Mouse (Mus musculus) left cerebral cortex, adult 11 months (tissue): ENCODE results near the gene Lbx1.

Source experiments
- DNase-seq: peaks from one replicate; pipeline ENCODE4 v3.0.0; 2022; ENCODE audit warnings: low spot score

Gene Lbx1

DNA sequence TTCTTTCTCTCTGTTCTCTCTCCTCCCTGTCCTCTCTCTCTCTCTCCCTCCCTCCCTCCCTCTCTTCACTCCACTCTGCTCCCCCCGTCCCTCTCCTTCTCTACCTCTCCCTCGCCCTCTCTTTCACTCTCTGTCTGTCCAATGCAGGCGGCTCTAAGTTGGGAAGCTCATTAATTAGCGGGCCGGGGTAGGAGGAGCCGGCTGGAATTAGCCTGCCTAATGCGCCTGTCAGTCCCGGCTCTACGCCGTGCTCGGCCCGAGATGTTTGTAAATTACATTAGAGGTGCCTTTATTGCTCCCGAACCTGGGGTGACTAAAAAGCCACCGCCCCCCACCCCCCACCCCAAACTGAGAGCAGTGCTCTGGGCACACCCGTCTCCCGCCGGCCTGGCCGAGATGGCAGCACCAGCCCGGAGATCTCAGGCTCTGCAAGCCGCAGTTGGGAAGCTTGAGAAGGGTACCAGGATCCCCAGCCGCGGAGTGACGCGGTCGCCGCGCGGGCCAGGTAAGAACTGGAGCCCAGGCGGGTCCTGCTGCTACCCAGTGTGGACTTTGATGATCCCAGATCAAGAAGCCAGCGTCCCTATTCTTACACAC lies at the start of gene Lbx1:
TSS of gene Lbx1 (minus strand) at position 47 of the 597 bp plus-strand sequence.
- no peak for DNase-seq

DNA sequence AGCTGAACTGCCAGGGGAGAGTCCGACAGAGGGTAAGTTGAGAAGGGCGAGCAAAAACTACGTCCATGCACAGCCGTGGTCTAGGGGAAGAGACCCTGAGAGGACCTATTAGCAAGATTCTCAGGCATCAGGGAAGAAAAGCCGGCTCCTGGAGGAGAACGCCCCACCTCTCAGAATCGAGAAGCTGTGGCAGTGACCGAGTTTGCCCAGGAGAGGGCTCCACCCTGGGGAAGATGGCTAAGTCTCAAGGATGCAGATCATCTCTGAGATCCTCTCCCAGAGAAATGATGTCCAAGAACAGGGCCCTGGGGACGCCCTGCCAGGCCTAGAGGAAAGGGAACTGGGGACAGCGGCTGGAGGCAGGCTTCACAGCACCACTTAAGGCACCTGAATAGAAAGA lies 47.7 kb upstream of the Lbx1 start:
- no peak for DNase-seq

DNA sequence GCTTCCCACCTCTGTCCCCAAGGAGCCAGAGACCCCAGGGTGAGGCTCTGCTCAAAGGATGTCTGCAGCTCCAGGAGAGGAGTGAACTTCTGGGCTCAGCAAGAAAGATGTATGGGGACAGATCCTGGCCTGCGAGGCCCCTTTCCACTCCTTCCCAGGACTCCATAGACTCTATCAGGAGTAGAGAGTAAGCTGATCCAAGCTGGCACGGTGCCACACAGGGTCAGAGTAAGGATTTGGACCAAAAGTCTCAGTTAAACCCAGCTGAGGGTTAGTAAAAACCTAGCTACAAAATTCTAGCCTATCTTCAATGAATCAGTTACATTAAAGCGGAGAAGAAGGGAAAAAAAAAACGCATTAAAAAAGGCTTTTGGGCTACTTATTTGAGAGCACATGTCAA lies 40.6 kb upstream of the Lbx1 start:
- DNase-seq = no peak

DNA sequence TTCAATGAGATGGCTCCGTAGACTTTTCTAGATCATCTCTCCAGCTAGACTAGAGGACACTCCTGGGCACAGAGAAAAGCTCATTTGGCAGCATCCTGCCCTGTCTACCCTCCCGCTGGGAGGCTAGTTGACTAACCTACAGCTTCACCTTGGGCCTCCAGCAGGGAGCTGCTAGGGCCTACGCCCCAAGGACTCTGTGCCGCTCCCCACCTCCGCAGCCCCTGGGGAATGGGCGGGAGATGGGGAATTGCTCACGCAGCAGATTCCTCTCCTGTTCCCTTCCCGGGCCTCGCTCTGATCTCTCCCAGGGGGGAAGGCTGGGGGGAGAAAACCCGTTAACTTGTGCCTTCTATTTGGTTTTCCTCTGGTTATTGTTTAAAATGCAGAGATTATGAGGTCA lies 36.4 kb upstream of the Lbx1 start:
- no peak for DNase-seq

DNA sequence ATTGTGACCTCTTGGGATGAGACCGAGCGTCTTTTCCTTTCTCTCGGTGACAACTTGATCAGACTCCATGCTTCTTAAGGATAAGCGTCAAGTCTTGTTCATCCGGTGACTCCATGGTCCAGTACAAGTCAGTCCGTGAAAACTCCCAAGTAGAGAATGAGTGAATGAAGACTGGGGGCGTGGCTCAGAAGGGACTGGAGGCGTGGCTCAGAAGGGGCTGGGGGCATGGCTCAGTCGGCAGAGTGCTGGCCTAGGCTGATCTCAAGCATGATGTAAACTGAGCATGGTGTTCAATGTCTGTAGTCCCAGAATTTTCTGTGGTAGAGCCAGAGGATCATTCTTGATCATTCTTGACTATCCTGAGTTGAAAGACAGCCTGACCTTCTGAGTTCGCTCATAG lies 27.4 kb upstream of the Lbx1 start:
- DNase-seq = no peak

DNA sequence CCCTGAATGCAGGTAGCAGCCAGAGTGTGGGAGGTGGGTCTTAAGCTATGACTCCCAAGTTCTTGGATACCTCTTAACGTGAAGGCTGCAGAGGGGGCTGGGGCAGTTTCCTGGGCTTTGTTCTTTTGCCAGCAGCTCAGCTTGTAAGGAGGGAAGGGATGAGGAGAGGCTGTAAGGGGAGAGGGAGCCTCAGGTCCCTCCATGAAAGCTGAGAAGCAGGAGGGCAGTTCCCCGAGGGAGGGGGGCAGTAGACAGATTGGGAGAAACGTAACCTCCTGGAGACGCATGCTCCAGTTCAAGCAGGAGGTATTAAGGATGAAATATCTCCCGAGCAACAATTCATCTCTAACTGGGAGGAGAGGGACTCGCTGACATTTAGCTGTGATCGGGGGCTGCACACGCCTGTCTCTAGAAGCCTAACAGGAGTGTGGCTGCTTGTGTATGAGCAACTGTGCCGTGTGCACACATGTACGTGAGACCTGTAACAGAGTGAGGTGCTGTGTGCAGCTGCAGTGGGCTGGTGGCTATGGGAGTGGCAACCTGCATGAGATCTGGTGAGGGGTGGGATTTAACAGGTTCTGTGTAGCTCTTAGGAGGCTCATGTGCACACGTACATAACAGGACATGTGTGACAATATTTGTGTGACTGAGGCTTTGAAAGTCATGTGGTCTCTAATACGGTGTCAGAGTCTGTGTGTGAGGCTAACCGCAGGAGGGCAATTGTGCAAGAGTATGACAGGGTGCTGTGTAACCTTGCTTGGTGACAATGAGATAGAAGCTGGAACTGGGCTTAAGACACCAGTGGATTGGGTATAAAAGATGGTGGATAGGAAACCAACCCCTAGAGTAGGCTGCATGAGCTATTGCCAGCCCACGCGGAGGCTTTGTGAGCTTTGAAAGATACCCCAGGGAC lies 22.1 kb upstream of the Lbx1 start:
- no peak for DNase-seq

DNA sequence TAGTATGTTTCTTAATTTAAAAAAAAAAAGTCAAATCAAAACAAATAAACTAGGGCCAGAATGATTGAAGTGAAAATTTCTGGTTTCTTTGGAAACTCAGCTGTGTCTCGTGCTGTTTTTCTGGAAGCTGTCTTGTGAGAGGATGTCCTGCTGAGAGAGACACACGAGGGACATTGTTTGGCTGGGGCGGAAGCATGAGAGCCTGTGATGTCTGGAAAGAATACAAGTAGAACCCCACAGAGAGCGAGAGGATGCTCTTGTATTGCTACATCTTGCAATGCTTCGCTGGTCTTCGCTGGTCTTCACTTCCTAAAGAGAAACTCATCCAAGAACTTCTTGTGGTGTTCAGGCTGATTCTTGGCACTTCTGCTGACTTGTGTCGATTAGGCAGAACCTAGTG lies 19.2 kb upstream of the Lbx1 start:
- no peak for DNase-seq

DNA sequence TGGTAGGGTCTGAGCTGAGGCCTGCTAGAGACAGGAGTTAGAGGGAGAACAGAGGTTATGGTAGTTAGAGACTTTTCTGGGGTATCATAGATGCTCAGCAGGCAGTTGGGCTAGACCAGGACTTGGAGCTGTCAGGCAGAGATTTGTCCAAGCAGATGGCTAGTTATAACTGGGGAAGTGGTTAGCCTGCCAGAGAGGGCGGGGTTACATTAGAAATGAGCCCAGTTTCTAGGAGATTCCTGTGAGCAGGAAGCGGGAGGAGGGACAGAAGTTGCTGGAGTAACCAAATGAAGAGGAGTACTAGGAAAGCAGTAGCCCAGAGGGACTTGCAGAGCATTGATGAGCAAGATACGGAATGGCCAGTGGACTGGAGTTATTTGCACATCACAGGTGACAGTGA lies 16.8 kb upstream of the Lbx1 start:
- no peak for DNase-seq

DNA sequence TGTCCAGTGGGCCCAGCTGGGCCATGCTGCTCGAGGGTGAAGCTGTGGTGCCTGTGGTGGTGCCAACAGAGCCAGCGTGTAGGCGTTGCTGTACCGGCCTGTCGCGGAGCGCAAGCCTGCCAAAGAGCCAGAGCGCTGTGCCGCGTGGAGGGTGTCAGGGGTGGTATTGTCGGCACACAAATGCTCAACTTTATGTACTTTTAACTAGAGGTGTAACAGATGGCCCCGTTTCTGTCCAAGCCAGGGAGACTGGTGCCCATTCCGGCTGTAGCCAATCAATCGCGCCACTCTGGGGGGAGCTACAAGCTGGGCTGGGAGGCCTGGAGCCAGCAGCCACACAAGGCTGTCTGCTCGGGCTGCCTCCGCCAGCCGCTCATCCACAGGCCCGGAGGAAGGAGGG lies 13.1 kb upstream of the Lbx1 start:
- DNase-seq = no peak

DNA sequence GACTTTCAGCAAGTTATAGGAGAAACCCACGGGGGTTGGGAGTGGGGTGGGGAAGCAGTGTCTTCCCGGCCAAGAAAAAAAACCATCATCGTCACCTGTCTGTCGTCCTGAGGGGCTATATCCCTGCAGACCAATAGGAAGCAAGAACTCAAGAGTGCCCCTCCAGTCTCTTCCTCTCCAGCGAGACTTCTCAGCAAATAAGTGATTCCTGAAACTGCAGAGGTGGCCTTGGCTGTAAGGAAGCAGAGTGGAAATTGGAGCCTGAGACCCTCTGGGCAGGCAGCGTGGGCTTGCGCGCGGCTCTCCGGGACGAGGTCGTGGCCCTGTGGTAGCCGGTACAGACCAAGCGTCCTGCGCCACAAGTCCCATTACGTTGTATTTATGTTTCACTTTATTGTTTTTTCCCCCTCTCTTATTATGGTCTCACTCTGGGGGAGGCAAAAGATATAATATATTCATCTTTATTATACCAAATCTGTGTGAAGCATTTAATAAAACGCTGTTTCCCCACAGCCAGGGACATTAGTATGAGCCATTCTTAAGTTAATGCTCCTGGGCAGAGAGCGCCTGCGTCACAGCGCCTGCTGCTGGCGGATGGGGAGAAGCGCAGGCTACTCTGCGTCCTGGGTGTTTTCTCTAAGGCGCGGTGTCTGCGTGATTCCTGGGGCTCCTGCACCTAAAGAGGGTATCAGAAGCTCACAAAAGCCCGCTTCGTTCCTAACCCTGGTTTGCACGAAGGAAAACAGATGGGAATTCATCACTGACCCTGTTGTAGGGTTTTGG lies 8.5 kb upstream of the Lbx1 start:
- no peak for DNase-seq

DNA sequence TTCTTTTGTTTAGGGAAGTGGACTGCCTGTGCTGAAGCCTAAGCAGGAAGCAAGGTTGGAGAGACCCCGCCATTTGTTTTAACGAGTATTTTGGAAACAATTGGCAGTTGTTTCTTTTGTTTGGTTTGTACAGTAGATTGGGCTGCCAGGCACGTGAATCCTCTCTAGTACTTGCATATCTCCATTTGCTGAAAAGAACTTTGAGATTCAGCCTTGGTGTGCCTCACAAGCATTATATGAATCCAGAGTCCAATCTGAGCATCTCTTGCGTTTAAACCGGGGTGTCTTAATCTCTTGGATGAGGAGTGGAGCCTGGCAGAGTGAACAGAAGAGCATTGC lies 7.6 kb upstream of the Lbx1 start:
- no peak for DNase-seq

DNA sequence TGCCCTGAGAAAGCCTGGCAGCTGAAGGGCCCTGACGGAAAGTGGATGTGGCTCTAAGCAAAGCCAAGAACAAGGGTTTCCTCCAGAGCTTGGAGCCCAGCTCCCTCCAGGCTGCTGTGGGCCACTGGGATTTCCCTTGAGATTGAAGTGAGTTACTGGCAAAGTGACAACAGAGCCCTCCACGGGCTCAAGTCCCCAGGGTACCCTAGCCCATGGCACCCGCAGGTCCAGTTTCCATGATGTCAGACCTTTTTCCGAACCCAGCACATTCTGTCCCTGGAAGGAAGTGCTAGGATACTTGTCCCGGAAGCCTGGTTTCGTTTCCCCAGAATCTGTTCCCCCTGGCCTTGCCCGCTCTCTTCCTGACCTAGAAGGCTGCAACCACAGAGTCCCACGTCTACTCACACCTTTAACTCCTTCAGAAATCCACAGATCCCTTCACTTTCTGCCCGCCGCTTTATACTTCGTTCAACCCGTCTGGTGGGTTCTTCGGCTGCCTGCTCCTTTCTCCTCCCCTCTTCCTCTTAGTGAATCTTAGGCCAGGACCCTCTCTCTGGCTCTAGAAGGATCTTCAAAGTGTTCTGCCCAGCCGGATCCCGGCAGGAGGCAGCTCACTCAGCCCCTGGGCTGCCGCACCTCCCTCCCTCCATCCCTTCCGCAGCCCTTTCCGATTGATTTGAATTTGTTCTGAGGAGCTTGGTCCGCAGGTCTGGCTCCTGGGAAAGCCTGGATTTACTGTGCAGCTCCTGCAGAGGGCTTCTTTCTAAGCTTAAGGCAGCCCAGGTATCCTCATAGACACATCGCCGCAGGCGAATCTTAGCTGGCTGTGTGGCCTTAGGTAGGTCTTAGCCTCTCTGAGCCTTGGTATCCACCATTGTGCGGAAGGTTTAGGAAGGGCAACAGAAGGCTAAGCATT lies 7.0 kb upstream of the Lbx1 start:
- no peak for DNase-seq

DNA sequence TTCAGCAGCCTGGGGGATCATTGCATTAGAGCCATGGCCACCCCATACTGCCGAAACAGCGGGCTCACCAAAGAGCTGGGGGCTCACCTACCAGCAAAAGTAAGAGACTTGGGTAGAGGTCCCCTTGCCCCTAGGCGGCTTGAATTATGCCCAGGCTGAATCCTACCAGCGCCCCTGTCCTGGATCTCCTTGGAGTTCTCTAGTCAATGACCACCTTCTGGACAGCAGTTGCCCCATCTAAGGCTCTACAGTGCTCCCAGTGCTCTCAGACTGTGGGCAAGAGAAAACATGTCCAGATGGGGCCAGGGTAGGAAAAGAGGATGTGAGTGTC lies 6.4 kb upstream of the Lbx1 start:
- no peak for DNase-seq

DNA sequence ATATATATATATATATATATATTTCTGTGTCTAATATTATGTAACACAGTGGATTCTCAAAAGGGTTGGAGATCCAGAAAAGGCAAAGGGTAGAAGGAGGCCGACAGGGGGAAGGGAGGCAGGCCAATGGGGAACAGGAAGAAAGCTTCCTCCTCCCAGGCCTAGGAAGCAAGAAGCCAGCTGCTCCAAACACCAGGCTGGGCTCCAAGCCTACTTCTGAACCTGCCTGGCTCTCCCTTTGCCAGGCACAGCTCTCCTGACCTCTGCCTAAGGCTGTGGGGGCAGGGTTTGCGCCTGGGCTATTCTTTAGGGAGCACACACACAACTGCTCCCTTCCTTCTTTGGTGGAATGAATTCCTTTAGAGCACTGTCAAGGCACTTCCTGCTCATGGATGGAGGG lies 4.4 kb upstream of the Lbx1 start:
- no peak for DNase-seq

DNA sequence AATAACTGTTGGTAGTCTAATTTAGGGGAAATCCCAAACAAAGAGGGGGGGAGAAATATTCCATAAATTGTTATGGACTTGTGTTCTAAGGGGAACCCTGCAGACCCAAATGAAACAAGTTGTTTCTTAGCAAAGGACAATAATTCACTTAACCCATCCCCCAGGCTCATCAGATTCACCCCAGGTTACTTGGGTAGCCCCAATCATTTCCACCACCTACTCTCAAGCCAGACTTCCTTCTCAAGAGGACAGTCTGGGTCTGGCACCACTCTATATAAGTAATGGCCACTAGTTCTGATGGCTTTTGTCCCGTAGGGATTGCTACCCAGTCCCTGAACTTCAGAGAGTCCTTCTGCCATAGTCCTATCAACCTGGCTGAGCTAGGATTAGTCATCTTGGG lies 3.6 kb upstream of the Lbx1 start:
- DNase-seq = no peak

DNA sequence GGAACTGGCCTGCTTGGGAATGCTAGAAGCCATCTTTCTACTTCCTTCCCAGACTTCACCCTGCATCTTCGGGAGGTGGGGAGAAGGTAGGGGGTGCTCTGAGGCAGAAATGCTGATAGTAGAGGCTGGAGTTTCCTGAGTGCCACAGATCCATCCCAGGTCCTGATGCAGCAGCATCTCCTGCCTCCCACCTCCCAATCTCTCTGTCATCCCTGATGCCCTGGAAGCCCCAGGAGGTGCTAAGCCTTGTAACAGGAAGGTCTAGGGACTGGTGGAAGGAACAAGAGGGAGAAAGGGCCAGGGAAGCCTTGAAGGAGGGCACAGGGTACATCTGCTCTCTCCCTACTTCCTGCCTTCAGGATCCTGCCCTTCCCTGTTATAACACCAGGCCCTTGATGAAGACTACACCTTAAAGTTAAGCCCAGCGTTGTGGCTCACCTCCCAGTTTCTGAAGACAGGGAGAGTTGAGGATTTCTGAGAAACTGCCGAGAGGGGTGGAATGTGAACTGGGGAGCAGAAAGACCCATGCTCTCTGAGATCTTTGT lies 2.1 kb upstream of the Lbx1 start:
- no peak for DNase-seq

DNA sequence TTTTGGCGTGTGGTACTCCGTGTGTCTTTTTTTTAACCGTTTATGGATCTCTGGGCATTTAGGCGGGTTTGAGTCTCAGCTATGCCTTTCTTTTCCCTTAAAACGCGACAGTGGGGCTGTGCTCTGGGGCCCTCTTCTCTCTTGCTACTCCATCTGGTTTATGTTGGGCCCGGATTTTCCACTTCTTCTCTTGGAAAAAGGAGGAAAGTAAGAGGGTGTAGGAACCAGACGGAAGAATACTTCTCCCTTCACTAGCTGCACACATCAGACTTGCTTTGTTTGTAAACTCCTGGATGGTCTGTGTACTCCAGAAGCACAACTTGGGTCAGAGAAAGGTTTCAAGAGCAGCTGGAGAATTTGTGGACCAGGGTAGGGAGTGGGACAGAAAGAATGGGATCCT lies 1.5 kb upstream of the Lbx1 start:
- DNase-seq = no peak

DNA sequence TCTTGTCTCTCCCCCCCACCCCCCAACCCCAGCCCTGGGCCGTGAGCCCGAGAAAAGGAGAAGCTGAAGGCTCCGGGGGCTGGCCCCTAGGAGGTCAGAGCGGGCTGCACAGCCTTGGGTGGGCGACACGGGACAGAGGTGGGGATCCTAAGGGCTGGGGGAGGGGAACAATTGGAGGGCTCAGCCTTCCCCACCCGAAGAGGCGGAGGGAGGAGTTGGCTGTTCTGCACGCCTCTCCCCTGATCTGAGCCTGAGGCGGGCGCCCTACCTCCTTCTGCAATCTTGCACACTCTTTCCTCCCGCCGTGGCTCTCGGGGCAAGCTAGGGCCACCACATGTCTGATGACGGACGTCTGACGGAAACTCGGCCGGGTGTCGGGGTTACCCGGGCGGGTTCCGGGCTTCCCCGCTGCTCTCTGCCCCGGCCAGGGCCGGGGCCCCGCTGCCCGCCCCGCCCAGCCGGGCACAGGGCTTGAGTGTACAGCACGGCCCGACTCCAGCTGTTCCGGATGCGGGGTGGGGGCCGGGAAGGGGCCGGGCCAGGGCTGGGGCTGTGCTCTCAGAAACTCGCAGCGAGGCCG lies 841 bp upstream of the Lbx1 start:
- no peak for DNase-seq

DNA sequence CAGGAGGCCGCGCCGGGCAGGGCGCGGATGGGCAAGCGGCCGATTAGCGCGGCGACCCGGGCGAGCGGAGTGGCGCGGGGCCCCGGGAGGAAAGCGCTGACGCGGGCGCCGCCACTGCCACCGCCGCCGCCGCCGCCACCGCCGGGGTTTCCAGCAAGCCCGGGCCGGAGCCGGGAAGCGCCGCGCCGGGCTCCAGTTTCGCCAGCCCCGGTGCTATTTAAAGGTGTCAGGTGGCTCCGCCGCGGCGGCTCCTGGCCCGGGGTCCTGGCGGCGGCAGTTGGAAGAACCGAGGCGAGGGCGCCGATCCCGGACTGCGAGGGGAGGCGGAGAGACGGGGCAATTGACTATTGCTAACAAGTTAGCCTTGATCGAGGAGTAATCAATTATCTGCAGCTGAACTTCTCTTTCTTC lies 276 bp downstream of the Lbx1 start:
- DNase-seq = no peak

DNA sequence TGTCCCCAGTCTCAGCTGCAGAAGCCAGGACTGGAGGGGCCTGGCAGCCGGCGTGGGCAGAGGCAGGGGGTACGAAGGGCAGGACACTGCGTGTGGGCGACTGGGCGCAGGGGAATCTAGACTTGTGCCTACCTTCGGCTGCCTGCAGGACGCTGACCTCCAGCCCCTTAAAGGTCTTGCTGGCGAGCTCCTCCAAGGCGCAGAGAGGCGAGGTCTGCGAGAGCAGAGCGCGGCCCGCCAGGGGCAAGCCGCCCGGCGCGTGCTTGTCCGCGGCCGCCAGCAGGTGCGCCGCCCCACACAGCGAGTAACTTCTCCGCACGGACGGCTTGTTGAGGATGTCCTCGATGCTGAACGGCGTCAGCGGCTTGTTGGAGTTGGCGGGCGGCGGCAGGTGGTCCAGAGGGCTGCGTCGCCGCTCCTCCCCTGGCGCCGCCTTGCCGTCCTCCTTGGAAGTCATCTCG lies 811 bp downstream of the Lbx1 start:
- no peak for DNase-seq

DNA sequence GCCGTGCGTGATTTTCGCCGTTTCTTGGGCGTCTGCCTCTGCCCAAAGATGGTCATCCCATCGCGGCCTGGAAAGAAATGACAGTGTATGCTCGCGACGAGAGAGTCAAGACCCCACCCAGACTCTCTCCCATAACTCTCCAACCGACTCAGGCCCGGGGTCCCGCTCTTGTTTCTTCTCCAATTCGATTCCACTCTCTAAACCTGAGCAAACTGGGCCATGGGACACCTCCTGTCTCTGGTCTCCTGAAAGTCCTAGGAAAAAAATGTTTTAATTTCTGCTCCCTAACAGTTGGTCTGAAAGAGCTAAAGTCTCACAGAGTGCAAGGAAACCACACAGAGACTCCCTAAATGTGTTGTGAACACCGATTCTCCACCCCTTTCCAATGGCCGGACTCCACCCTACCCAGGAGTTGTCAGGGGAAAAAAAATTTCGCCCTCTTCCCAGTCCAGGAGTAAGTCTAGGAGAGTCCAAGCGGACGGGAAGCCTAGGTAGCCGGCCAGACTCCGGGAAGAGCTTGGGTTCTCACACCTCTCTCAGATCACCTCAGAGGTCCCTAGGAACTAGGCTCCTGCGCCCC lies 1.3 kb downstream of the Lbx1 start:
- no peak for DNase-seq
